Mouse (Mus musculus) cerebellum, adult 2 months (tissue): ENCODE measurements around the gene 1810062G17Rik.

Experiments used
- CTCF ChIP-seq: fragments of 200-500 bp; IDR thresholded peaks from 2 replicates; pipeline ENCODE4 v1.5.1; 2011; ENCODE audit warnings: low read depth, mild to moderate bottlenecking, control low read depth, low read length, moderate library complexity, borderline replicate concordance; ENCODE audit not compliant: insufficient read depth
- POLR2A ChIP-seq: fragments of 200-500 bp; IDR thresholded peaks from 2 replicates; pipeline ENCODE4 v1.6.1; 2011; ENCODE audit warnings: low read length, control low read depth, borderline replicate concordance; ENCODE audit not compliant: insufficient read depth

GRCm38 (mm10) chr3:36468871-36469270, 6.9 kb upstream of the 1810062G17Rik start:
- no peak for TF ChIP-seq CTCF
- no peak for TF ChIP-seq POLR2A
